7 mouse cellular contexts compared by ENCODE assay signal in the genomic region with DNA sequence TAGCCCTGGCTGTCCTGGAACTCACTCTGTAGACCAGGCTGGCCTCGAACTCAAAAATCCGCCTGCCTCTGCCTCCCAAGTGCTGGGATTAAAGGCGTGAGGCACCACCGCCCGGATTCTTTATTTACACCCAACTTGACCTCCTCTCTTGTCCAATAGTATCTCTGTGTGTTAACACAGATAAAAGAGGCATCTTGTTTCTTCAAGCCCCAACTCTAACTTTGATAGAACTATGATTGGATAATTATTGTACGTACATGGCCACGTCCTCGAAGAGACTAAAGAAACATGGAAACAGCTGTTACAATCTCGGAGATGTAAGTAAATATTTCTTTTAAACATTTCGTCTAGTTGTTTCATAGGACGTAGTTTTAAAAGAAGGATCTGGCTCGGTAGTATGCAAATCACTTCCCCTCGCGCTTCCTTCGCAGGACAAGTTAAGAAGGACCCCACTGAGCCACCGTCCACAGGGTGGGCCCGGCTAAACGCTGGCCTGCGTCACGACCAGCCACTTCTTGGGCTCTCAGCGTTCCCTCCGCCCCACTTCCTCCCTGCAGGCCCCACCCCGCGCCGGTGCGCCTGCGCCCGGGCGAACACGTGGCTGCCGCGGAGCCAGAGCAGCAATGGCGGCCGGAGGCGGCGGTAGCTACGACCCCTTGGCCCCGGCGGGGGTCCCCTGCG. TPM values are rescaled to one million over a fixed set of nuclear protein-coding genes. Genes with fewer than 3 reads are reported as not detected.
DNase-seq lines count a peak whose midpoint lies in the region; ATAC-seq lines count a peak whose summit lies in the region.

TSS of gene Wdr43 (plus strand) at position 258 of the 681 bp plus-strand sequence.

- peak; percentile 98 for DNase-seq in adrenal gland, adult 2 months
- DNase-seq in embryo, embryonic 11.5 days (ENCODE audit: low read depth, low spot score), result peak; percentile 91
- DNase-seq in gastrocnemius, postnatal 36 days, result peak; percentile 87 to 95
- DNase-seq in left cerebral cortex, postnatal 36 days (ENCODE audit: low spot score in 2 of 2), result peak; percentile 97 to 98
- peak; percentile 99 for DNase-seq in midbrain, embryonic 11.5 days (ENCODE audit: low spot score, missing footprints)
- peak; percentile 94 for DNase-seq in skeletal muscle tissue, adult 2 months (ENCODE audit: low read depth, low spot score)

- H3K9me3 ChIP-seq in intestine, embryonic 16.5 days (ENCODE audit: control insufficient read depth, low read length), result no peaks in the 10 kb centered on the region
- H3K9me3 ChIP-seq in midbrain, embryonic 11.5 days (ENCODE audit: control insufficient read depth, low read length), result no peaks in the 10 kb centered on the region

- peak within 1 kb of the TSS; percentile 97 for H3K9ac ChIP-seq in intestine, embryonic 16.5 days (ENCODE audit: low read depth, low read length)
- H3K9ac ChIP-seq in midbrain, embryonic 11.5 days (ENCODE audit: low read length), result peak within 1 kb of the TSS; percentile 95

- H3K27me3 ChIP-seq in intestine, embryonic 16.5 days (replicated peaks; ENCODE audit: control insufficient read depth, insufficient read depth, low read length), result no peaks in the 10 kb centered on the region
- no peaks in the 10 kb centered on the region for H3K27me3 ChIP-seq in midbrain, embryonic 11.5 days (ENCODE audit: control insufficient read depth, insufficient read depth, low read length)

- peak within 1 kb of the TSS; percentile 65 for H3K27ac ChIP-seq in intestine, embryonic 16.5 days (ENCODE audit: low read length)
- no peak within 1 kb of the TSS for H3K27ac ChIP-seq in midbrain, embryonic 11.5 days (ENCODE audit: low read depth, low read length)

- intact Hi-C loops in gastrocnemius, postnatal 36 days (cut with DNase I), result no loop called here
- intact Hi-C loops in left cerebral cortex, postnatal 36 days (cut with DNase I), result loop anchor here (2.0 kb wide), 1 partner anchor 17 kb away; no protein-coding TSS in a partner anchor

- no peaks in the 10 kb centered on the region; the same call in none of the 2 replicates for H3K4me1 ChIP-seq in intestine, embryonic 16.5 days (ENCODE audit: control insufficient read depth, insufficient read depth, low read length)
- peaks cover 11% of the 10 kb centered on the region; the same call in 1 of the 2 replicates for H3K4me1 ChIP-seq in midbrain, embryonic 11.5 days (ENCODE audit: control insufficient read depth, insufficient read depth, low read length)

- 5% methylated on average over 40 of the region's 40 CpGs for WGBS in intestine, embryonic 16.5 days
- 6% methylated on average over 40 of the region's 40 CpGs for WGBS in midbrain, embryonic 11.5 days

- ATAC-seq in intestine, embryonic 16.5 days, result peak; percentile 99
- peak; percentile 100 for ATAC-seq in midbrain, embryonic 11.5 days (ENCODE audit: low FRiP score)

- peak within 1 kb of the TSS; percentile 67 for H3K4me2 ChIP-seq in intestine, embryonic 16.5 days (ENCODE audit: low read depth, low read length)
- peak within 1 kb of the TSS; percentile 77 for H3K4me2 ChIP-seq in midbrain, embryonic 11.5 days

- no peaks in the 10 kb centered on the region for H3K36me3 ChIP-seq in intestine, embryonic 16.5 days (ENCODE audit: control insufficient read depth, insufficient read depth, low read length)
- peaks cover 3% of the 10 kb centered on the region; the same call in 1 of the 2 replicates for H3K36me3 ChIP-seq in midbrain, embryonic 11.5 days (ENCODE audit: control insufficient read depth, insufficient read depth, low read length)

- H3K4me3 ChIP-seq in intestine, embryonic 16.5 days (ENCODE audit: low read length), result peak within 1 kb of the TSS; percentile 100
- H3K4me3 ChIP-seq in midbrain, embryonic 11.5 days (ENCODE audit: low read depth, low read length), result peak within 1 kb of the TSS; percentile 100

RNA-seq across cellular contexts. Expression of gene Wdr43, which starts in this region (rescaled TPM):
- total RNA-seq in adrenal gland, adult 2 months (2021), result 10 to 100 TPM; 39.7 to 86.2 TPM
- polyA plus RNA-seq in adrenal gland, adult 2 months (2012; rRNA removed), result 2.7 and 3.7 TPM in 2 replicates
- 10 to 100 TPM; 20.3 to 31.9 TPM for total RNA-seq in gastrocnemius, postnatal 36 days (2021)
- 60.0 and 65.2 TPM in 2 replicates for polyA plus RNA-seq in intestine, embryonic 16.5 days (2015; fragmentation: Nextera tagmentation; extraction: Ambion mirVana)
- 10 to 100 TPM; 20.3 to 26.8 TPM for total RNA-seq in left cerebral cortex, postnatal 36 days (2021)
- 84.0 and 92.9 TPM in 2 replicates for polyA plus RNA-seq in midbrain, embryonic 11.5 days (2014; fragmentation: Nextera tagmentation; extraction: Ambion mirVana)

Comparison
In these comparisons a context has a peak if more than half of its experiments do, and no peak if none do; other contexts are left out.
1. RNA of gene Wdr43 (polyA plus RNA-seq): 84.0 to 92.9 TPM in midbrain, embryonic 11.5 days and 60.0 to 65.2 TPM in intestine, embryonic 16.5 days; 2.7 to 3.7 TPM in adrenal gland, adult 2 months; every median in the first group is over 10 times any median in the second.
2. Peak in every context shown above with its lines, with median percentiles within 50 percentile points of each other: DNase-seq.